Mouse (Mus musculus) liver, embryonic 14.5 days (tissue): Measurements from ENCODE around the gene Mrpl14. TPM values are rescaled to one million over a fixed set of nuclear protein-coding genes. Genes with fewer than 3 reads are reported as not detected.

Source experiments
- ATAC-seq: fragments of 200-750 bp; cut with Nextera tagmentation; 2 replicates; pipeline ENCODE4 v1.8.0; 2017; ENCODE audit warnings: moderate number of reproducible peaks, mild to moderate bottlenecking, moderate library complexity; ENCODE audit not compliant: insufficient read depth
- DNase-seq, 3 experiments: peaks; one replicate each; pipeline ENCODE4 v3.0.0-alpha.2; 2012 to 2013; ENCODE audit warnings: low read depth in 3 of 3, low spot score in 3 of 3
- H3K27ac ChIP-seq: fragments of 300-500 bp; sonication (generic); 2 replicates; pipeline ENCODE4 v1.5.1; 2014; ENCODE audit warnings: moderate library complexity, mild to moderate bottlenecking, control low read depth, inconsistent platforms
- H3K27me3 ChIP-seq: fragments of 300-500 bp; sonication (generic); 2 replicates; pipeline ENCODE4 v1.6.1; 2014; ENCODE audit warnings: mild to moderate bottlenecking, low read length, moderate library complexity; ENCODE audit not compliant: control insufficient read depth, insufficient read depth
- H3K36me3 ChIP-seq: fragments of 300-500 bp; sonication (generic); replicated peaks from 2 replicates; pipeline ENCODE4 v1.6.1; 2014; ENCODE audit warnings: low read depth; ENCODE audit not compliant: control insufficient read depth, insufficient read depth
- H3K4me1 ChIP-seq, 2 experiments: fragments of 200-500 bp in 1 of 2; fragments of 300-500 bp in 1 of 2; sonication (generic) in 1 of 2; replicated peaks; 2 replicates each; pipeline ENCODE4 v1.6.1; 2012 to 2014; ENCODE audit warnings: antibody characterized with exemption in 1 of 2, inconsistent platforms in 1 of 2, low read length in 1 of 2; ENCODE audit not compliant: control insufficient read depth in 2 of 2, insufficient read depth in 2 of 2
- H3K4me2 ChIP-seq: fragments of 300-500 bp; sonication (generic); 2 replicates; pipeline ENCODE4 v1.6.1; 2014; ENCODE audit warnings: low read depth, mild to moderate bottlenecking, control low read depth, moderate library complexity
- H3K4me3 ChIP-seq, 2 experiments: fragments of 200-500 bp in 1 of 2; fragments of 300-500 bp in 1 of 2; sonication (generic) in 1 of 2; 2 replicates each; pipeline ENCODE4 v1.5.1; 2012 to 2014; ENCODE audit warnings: low read depth in 2 of 2, low read length in 2 of 2, mild to moderate bottlenecking in 2 of 2, control low read depth in 1 of 2, inconsistent platforms in 1 of 2, moderate library complexity in 1 of 2; ENCODE audit not compliant: insufficient read depth in 1 of 2
- H3K9ac ChIP-seq: fragments of 300-500 bp; sonication (generic); replicated peaks from 2 replicates; pipeline ENCODE4 v1.6.1; 2014; ENCODE audit warnings: mild to moderate bottlenecking, control low read depth, moderate library complexity
- H3K9me3 ChIP-seq: fragments of 300-500 bp; sonication (generic); 2 replicates; pipeline ENCODE4 v1.6.1; 2016; ENCODE audit warnings: low read length, mixed read lengths; ENCODE audit not compliant: control insufficient read depth
- CTCF ChIP-seq: IDR thresholded peaks from 2 replicates; pipeline ENCODE4 v1.5.1; 2016; ENCODE audit warnings: antibody characterized with exemption, low read depth, control low read depth
- EP300 ChIP-seq: IDR thresholded peaks from 2 replicates; pipeline ENCODE4 v1.6.1; 2016; ENCODE audit warnings: antibody characterized with exemption, low read depth
- WGBS: fragments of 180-500 bp; shearing (Covaris S2); extraction: QIAGEN DNeasy Blood & Tissue Kit; methylation state at CpG from one replicate; pipeline ENCODE4 v1.1.7; 2014; ENCODE audit not compliant: insufficient replicate concordance; 5-methylcytosine and 5-hydroxymethylcytosine counted together
- polyA plus RNA-seq, 2 experiments: library from polyadenylated mRNA; depleted of rRNA in 1 of 2; stranded (reverse) in 1 of 2; unstranded in 1 of 2; fragments of >200 nt; fragmentation: Nextera tagmentation in 1 of 2; extraction: Ambion mirVana in 1 of 2; gene quantifications; 2 replicates each; pipeline versions ENCODE4 v1.2.1 to v1.2.3; 2012 to 2014

The Mrpl14 gene
- polyA plus RNA-seq, 2 experiments: 60.8 to 142 TPM

GRCm38 (mm10) chr17:45736311-45737077, 50.4 kb downstream of the Mrpl14 start:
- DNase-seq: peak; percentile 73 to 83 (median 73)
- H3K4me3 ChIP-seq: peak overlapping the region; percentile 64 to 72

GRCm38 (mm10) chr17:45737078-45737601, 51.0 kb downstream of the Mrpl14 start:
- H3K27me3 ChIP-seq: peaks cover 11% of the 10 kb centered on the region
- TF ChIP-seq EP300 (no peak), CTCF (no peak)
- H3K9me3 ChIP-seq: no peaks in the 10 kb centered on the region
- peak overlapping the region; percentile 48 for H3K9ac ChIP-seq
- H3K4me3 ChIP-seq: peak overlapping the region; percentile 64 to 72
- DNase-seq (no peak), ATAC-seq (peak; percentile 74)
- 9% methylated on average over 10 of the region's 10 CpGs for WGBS
- H3K4me2 ChIP-seq: peak overlapping the region; percentile 70
- H3K4me1 ChIP-seq: peaks cover 21 to 34% of the 10 kb centered on the region in 2 experiments
- no peaks in the 10 kb centered on the region for H3K36me3 ChIP-seq
- peak overlapping the region; percentile 17 for H3K27ac ChIP-seq

More at GRCm38 (mm10) chr17:45736311-45737077, 50.4 kb downstream of the Mrpl14 start:
- Histone ChIP-seq H3K9me3 (no peaks in the 10 kb centered on the region), H3K36me3 (no peaks in the 10 kb centered on the region), H3K9ac (peak overlapping the region; percentile 67), H3K27me3 (peaks cover 15% of the 10 kb centered on the region), H3K4me1 (peaks cover 18 to 31% of the 10 kb centered on the region in 2 experiments), H3K4me2 (peak overlapping the region; percentile 70), H3K27ac (peak overlapping the region; percentile 70)
- peak; percentile 82 for ATAC-seq
- no peak for TF ChIP-seq EP300
- TF ChIP-seq CTCF: no peak
- WGBS: 2% methylated on average over 60 of the region's 72 CpGs

- TF ChIP-seq EP300 (peak; percentile 48; the same call in 1 of the 2 replicates), CTCF (no peak)
Measured at GRCm38 (mm10) chr17:45742371-45743147, 56.4 kb downstream of the Mrpl14 start.

GRCm38 (mm10) chr17:45745629-45746028, 59.5 kb downstream of the Mrpl14 start:
- no peaks in the 10 kb centered on the region for H3K9me3 ChIP-seq
- DNase-seq (peak in 1 of 3 experiments; percentile 69), ATAC-seq (peak; percentile 47)
- H3K4me3 ChIP-seq: no peak overlapping the region
- peak overlapping the region; percentile 68 for H3K27ac ChIP-seq
- H3K9ac ChIP-seq: no peak overlapping the region; the same call in 1 of the 2 replicates
- H3K36me3 ChIP-seq: no peaks in the 10 kb centered on the region
- H3K27me3 ChIP-seq: no peaks in the 10 kb centered on the region; the same call in 1 of the 2 replicates
- H3K4me1 ChIP-seq: peaks cover 41 to 63% of the 10 kb centered on the region in 2 experiments
- TF ChIP-seq EP300 (peak; percentile 78), CTCF (no peak)
- peak overlapping the region; percentile 45 for H3K4me2 ChIP-seq
- 57% methylated on average over 2 of the region's 2 CpGs for WGBS

More at GRCm38 (mm10) chr17:45742371-45743147, 56.4 kb downstream of the Mrpl14 start:
- ATAC-seq: peak; percentile 70; the same call in 1 of the 2 replicates
- no peak overlapping the region for H3K4me3 ChIP-seq
- H3K4me1 ChIP-seq: peaks cover 31 to 50% of the 10 kb centered on the region in 2 experiments
- H3K4me2 ChIP-seq: peak overlapping the region; percentile 49
- H3K9ac ChIP-seq: peak overlapping the region; percentile 20
- H3K27ac ChIP-seq: peak overlapping the region; percentile 37
- no peaks in the 10 kb centered on the region for H3K36me3 ChIP-seq
- H3K9me3 ChIP-seq: no peaks in the 10 kb centered on the region
- no peaks in the 10 kb centered on the region for H3K27me3 ChIP-seq
- peak in 1 of 3 experiments; percentile 66 for DNase-seq
- WGBS: 26% methylated on average over 13 of the region's 13 CpGs
